Mouse (Mus musculus) myocyte (in vitro differentiated cells): Measurements from ENCODE around the gene Stxbp3. TPM values are rescaled to one million over a fixed set of nuclear protein-coding genes. Genes with fewer than 3 reads are reported as not detected.

Experiments used
- H3K27me3 ChIP-seq: one replicate; pipeline ENCODE4 v1.6.1; 2011; ENCODE audit not compliant: control insufficient read depth, insufficient read depth, insufficient read length
- H3K36me3 ChIP-seq: one replicate; pipeline ENCODE4 v1.6.1; 2011; ENCODE audit not compliant: control insufficient read depth, insufficient read depth
- H3K4me2 ChIP-seq: one replicate; pipeline ENCODE4 v1.6.1; 2011; ENCODE audit warnings: low read depth, control low read depth
- H3K4me3 ChIP-seq: one replicate; pipeline ENCODE4 v1.5.1; 2011; ENCODE audit warnings: mild to moderate bottlenecking, control low read depth, moderate library complexity
- H3K79me2 ChIP-seq: one replicate; pipeline ENCODE4 v1.6.1; 2011; ENCODE audit not compliant: control insufficient read depth, insufficient read depth
- H3ac ChIP-seq: one replicate; pipeline ENCODE4 v1.6.1; 2011; ENCODE audit not compliant: control insufficient read depth, insufficient read length
- CEBPB ChIP-seq: IDR thresholded peaks from 2 replicates; pipeline ENCODE4 v1.6.1; 2011; ENCODE audit warnings: mild to moderate bottlenecking, moderate library complexity; ENCODE audit not compliant: poor library complexity, insufficient read depth, severe bottlenecking
- E2F4 ChIP-seq: IDR thresholded peaks from one replicate; pipeline ENCODE4 v1.6.1; 2011; ENCODE audit warnings: mild to moderate bottlenecking, control low read depth, moderate library complexity; ENCODE audit not compliant: insufficient read depth
- MYOD1 ChIP-seq, 3 experiments: IDR thresholded peaks; one replicate each; pipeline ENCODE4 v1.6.1; 2011; ENCODE audit warnings: control low read depth in 2 of 3, low read depth in 2 of 3, mild to moderate bottlenecking in 2 of 3, moderate library complexity in 1 of 3; ENCODE audit not compliant: insufficient read length in 2 of 3, control insufficient read depth in 1 of 3
- MYOG ChIP-seq, 3 experiments: IDR thresholded peaks; one replicate each; pipeline ENCODE4 v1.6.1; 2011; ENCODE audit warnings: control low read depth in 2 of 3, low read depth in 2 of 3, mild to moderate bottlenecking in 2 of 3; ENCODE audit not compliant: insufficient read length in 2 of 3, control insufficient read depth in 1 of 3, insufficient read depth in 1 of 3
- POLR2A ChIP-seq: IDR thresholded peaks from one replicate; pipeline ENCODE4 v1.6.1; 2011; ENCODE audit warnings: low read depth, mild to moderate bottlenecking, control low read depth, moderate library complexity; ENCODE audit not compliant: insufficient read length
- POLR2AphosphoS2 ChIP-seq: IDR thresholded peaks from one replicate; pipeline ENCODE4 v1.6.1; 2011; ENCODE audit warnings: low read depth, control low read depth; ENCODE audit not compliant: insufficient read length
- REST ChIP-seq: IDR thresholded peaks from one replicate; pipeline ENCODE4 v1.6.1; 2011; ENCODE audit warnings: mild to moderate bottlenecking, control low read depth, moderate library complexity; ENCODE audit not compliant: insufficient read depth, insufficient read length
- SRF ChIP-seq: IDR thresholded peaks from one replicate; pipeline ENCODE4 v1.6.1; 2011; ENCODE audit warnings: low read depth; ENCODE audit not compliant: control insufficient read depth, insufficient read length
- TCF12 ChIP-seq: IDR thresholded peaks from one replicate; pipeline ENCODE4 v1.6.1; 2011; ENCODE audit warnings: mild to moderate bottlenecking, control low read depth; ENCODE audit not compliant: poor library complexity, insufficient read depth, severe bottlenecking
- TCF3 ChIP-seq: IDR thresholded peaks from one replicate; pipeline ENCODE4 v1.6.1; 2011; ENCODE audit warnings: low read depth, control low read depth; ENCODE audit not compliant: insufficient read length
- USF1 ChIP-seq: IDR thresholded peaks from one replicate; pipeline ENCODE4 v1.6.1; 2011; ENCODE audit warnings: low read depth, mild to moderate bottlenecking, control low read depth, moderate library complexity
- polyA plus RNA-seq: library from polyadenylated mRNA; unstranded; fragments of >200 nt; fragmentation: generic; extraction: Trizol; gene quantifications from one replicate; pipeline ENCODE4 v1.2.1, GENCODE M21; 2012; ENCODE audit warnings: missing spikeins

The Stxbp3 gene
- polyA plus RNA-seq, 1 experiment: 11.9 TPM

GRCm38 (mm10) chr3:108763691-108764090 lies 76.6 kb downstream of the Stxbp3 start:
- Histone ChIP-seq H3K4me3 (no peak overlapping the region), H3K79me2 (no peaks in the 10 kb centered on the region), H3ac (no peak overlapping the region), H3K27me3 (no peaks in the 10 kb centered on the region), H3K4me2 (no peak overlapping the region), H3K36me3 (no peaks in the 10 kb centered on the region)
- TF ChIP-seq USF1: no peak
- TF ChIP-seq CEBPB: no peak
- TF ChIP-seq E2F4: no peak
- no peak for TF ChIP-seq REST

DNA sequence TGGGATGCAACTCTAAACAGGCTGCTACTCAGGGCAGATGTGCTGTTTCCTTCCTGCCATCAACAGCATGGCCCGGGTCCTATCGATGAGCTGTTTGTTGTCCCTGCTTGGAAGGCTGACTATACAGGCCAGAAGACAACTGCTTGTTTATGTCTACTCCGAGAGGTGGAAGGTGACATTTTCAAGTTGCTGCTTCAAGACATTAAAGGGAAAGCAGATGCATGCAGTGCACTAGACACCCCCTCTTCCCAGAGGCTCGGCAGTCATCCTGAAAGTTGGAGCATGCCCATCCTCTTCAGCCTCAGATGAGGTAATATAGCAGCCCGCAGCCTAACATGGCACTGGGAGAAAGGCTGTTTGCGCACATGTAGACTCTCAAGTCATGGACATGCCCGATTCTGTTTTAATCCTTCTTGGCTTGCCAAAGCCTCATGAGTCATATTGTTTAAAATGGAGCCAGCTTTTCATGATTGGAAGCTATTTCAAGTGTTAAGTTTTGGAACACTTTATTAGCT lies 77.7 kb downstream of the Stxbp3 start:
- no peak for TF ChIP-seq MYOG (IDR thresholded peaks at IDR 0.05; ENCODE audit: control insufficient read depth in 1 of 3, insufficient read depth in 1 of 3, insufficient read length in 2 of 3, low read depth in 2 of 3)
- no peak for TF ChIP-seq MYOD1 (IDR thresholded peaks at IDR 0.05; ENCODE audit: control insufficient read depth in 1 of 3, insufficient read length in 2 of 3, low read depth in 2 of 3)
- no peak for TF ChIP-seq REST
- TF ChIP-seq CEBPB: no peak
- TF ChIP-seq USF1: no peak
- Histone ChIP-seq H3K4me3 (no peak overlapping the region), H3ac (no peak overlapping the region), H3K79me2 (no peaks in the 10 kb centered on the region), H3K27me3 (no peaks in the 10 kb centered on the region), H3K36me3 (no peaks in the 10 kb centered on the region), H3K4me2 (peak overlapping the region; percentile 39)

- Histone ChIP-seq H3K36me3 (peaks cover 5% of the 10 kb centered on the region), H3K4me2 (peak overlapping the region; percentile 36), H3K79me2 (no peaks in the 10 kb centered on the region), H3K4me3 (no peak overlapping the region), H3ac (no peak overlapping the region), H3K27me3 (no peaks in the 10 kb centered on the region)
- no peak for TF ChIP-seq MYOD1 (IDR thresholded peaks at IDR 0.05; ENCODE audit: control insufficient read depth in 1 of 3, insufficient read length in 2 of 3, low read depth in 2 of 3)
- TF ChIP-seq CEBPB: peak; percentile 90
- no peak for TF ChIP-seq SRF
- TF ChIP-seq USF1: no peak
Measured at GRCm38 (mm10) chr3:108759566-108760420, 80.5 kb downstream of the Stxbp3 start.

DNA sequence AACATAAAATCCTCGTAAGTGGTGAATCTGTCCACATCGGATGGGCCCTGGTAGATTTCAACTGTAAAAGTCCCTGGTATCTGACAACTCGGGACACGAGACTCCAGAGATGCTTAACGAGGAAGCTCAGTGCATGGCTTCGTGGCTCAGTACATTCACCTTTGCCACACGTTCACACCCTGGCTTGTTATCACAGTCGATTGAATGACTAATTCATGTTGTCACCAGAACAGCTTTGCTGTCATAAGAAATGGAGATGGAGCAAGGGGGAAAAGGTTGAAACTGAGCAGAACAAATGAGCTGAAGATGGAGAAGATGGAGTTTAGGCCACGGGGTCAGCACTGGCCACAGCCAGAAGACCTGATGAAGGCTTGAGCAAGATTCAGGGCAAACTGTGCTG lies 82.8 kb downstream of the Stxbp3 start:
- TF ChIP-seq TCF3 (no peak), E2F4 (no peak), MYOG (IDR thresholded peaks at IDR 0.05; ENCODE audit: control insufficient read depth in 1 of 3, insufficient read depth in 1 of 3, insufficient read length in 2 of 3, low read depth in 2 of 3) (no peak), USF1 (no peak), POLR2A (no peak), CEBPB (no peak), POLR2AphosphoS2 (no peak), SRF (no peak)
- H3K4me3 ChIP-seq: no peak overlapping the region

GRCm38 (mm10) chr3:108756131-108756530 lies 84.2 kb downstream of the Stxbp3 start:
- H3K27me3 ChIP-seq: no peaks in the 10 kb centered on the region
- H3ac ChIP-seq: no peak overlapping the region
- peaks cover 14% of the 10 kb centered on the region for H3K36me3 ChIP-seq
- no peak overlapping the region for H3K4me3 ChIP-seq
- TF ChIP-seq CEBPB (no peak), POLR2AphosphoS2 (no peak), TCF12 (no peak), USF1 (no peak), SRF (no peak), E2F4 (no peak), TCF3 (no peak)
- H3K4me2 ChIP-seq: no peak overlapping the region
- H3K79me2 ChIP-seq: no peaks in the 10 kb centered on the region

More for the DNA sequence above, 82.8 kb downstream of the Stxbp3 start:
- Histone ChIP-seq H3ac (no peak overlapping the region), H3K79me2 (no peaks in the 10 kb centered on the region), H3K36me3 (peaks cover 10% of the 10 kb centered on the region), H3K27me3 (no peaks in the 10 kb centered on the region), H3K4me2 (no peak overlapping the region)
